Mouse (Mus musculus) forebrain, embryonic 12.5 days (tissue): ENCODE data around the gene Tnk2. TPM values are rescaled to one million over a fixed set of nuclear protein-coding genes. Genes with fewer than 3 reads are reported as not detected.

ENCODE experiments used
- ATAC-seq: fragments of 200-750 bp; cut with Nextera tagmentation; 2 replicates; pipeline ENCODE4 v1.8.0; 2017; ENCODE audit warnings: moderate TSS enrichment; ENCODE audit not compliant: low FRiP score
- H3K27ac ChIP-seq: fragments of 300-500 bp; sonication (generic); 2 replicates; pipeline ENCODE4 v1.5.1; 2016; ENCODE audit warnings: mild to moderate bottlenecking
- H3K27me3 ChIP-seq: fragments of 300-500 bp; sonication (generic); 2 replicates; pipeline ENCODE4 v1.6.1; 2016; ENCODE audit warnings: mild to moderate bottlenecking
- H3K36me3 ChIP-seq: fragments of 300-500 bp; sonication (generic); replicated peaks from 2 replicates; pipeline ENCODE4 v1.6.1; 2016; ENCODE audit warnings: mild to moderate bottlenecking
- H3K4me1 ChIP-seq: fragments of 300-500 bp; sonication (generic); 2 replicates; pipeline ENCODE4 v1.6.1; 2016
- H3K4me2 ChIP-seq: fragments of 300-500 bp; sonication (generic); 2 replicates; pipeline ENCODE4 v1.6.1; 2016; ENCODE audit warnings: mild to moderate bottlenecking, moderate library complexity
- H3K4me3 ChIP-seq: fragments of 300-500 bp; sonication (generic); replicated peaks from 2 replicates; pipeline ENCODE4 v1.5.1; 2016; ENCODE audit warnings: mild to moderate bottlenecking
- H3K9ac ChIP-seq: fragments of 300-500 bp; sonication (generic); 2 replicates; pipeline ENCODE4 v1.6.1; 2016; ENCODE audit warnings: mild to moderate bottlenecking
- H3K9me3 ChIP-seq: fragments of 300-500 bp; sonication (generic); 2 replicates; pipeline ENCODE4 v1.6.1; 2016
- WGBS: fragments of 180-500 bp; shearing (Covaris S2); methylation state at CpG from one replicate; pipeline ENCODE4 v1.1.7; 2016; 5-methylcytosine and 5-hydroxymethylcytosine counted together
- polyA plus RNA-seq: library from polyadenylated mRNA; unstranded; fragments of >200 nt; fragmentation: Nextera tagmentation; extraction: Ambion mirVana; gene quantifications from 2 replicates; pipeline ENCODE4 v1.2.1, GENCODE M21; 2016

Gene Tnk2
- 13.9 and 14.2 TPM in 2 replicates for polyA plus RNA-seq

DNA sequence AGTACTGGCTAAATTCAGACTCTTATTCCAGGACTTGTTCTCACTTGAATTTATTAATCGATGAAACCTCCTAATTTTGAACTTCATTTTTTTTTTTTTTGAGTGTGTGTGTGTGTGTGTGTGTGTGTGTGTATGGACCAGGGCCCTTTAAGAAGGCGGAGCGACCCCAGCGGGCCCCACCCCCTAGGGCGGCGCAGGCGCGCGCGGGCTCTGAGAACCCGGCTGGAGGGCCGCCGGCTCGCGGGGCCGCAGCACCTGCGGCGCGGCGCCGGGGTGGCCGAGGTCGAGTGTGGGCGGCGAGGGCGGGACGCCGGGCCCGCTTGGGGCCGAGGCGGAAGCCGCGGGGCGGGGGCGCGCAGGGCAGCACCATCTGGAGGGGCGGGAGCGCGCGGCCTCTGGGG lies at the start of gene Tnk2:
Tnk2 (plus strand) TSS at position 214 of the 401 bp plus-strand sequence.
- WGBS: under 1% methylated on average over 33 of the region's 40 CpGs
- peak within 1 kb of the TSS; percentile 79 for H3K4me2 ChIP-seq
- H3K27ac ChIP-seq: peak within 1 kb of the TSS; percentile 91
- peaks cover 30% of the 10 kb centered on the region for H3K4me1 ChIP-seq
- H3K36me3 ChIP-seq: no peaks in the 10 kb centered on the region
- peak within 1 kb of the TSS; percentile 95 for H3K9ac ChIP-seq
- peak; percentile 92 for ATAC-seq
- peak within 1 kb of the TSS; percentile 90 for H3K4me3 ChIP-seq
- no peaks in the 10 kb centered on the region for H3K27me3 ChIP-seq
- no peaks in the 10 kb centered on the region for H3K9me3 ChIP-seq

DNA sequence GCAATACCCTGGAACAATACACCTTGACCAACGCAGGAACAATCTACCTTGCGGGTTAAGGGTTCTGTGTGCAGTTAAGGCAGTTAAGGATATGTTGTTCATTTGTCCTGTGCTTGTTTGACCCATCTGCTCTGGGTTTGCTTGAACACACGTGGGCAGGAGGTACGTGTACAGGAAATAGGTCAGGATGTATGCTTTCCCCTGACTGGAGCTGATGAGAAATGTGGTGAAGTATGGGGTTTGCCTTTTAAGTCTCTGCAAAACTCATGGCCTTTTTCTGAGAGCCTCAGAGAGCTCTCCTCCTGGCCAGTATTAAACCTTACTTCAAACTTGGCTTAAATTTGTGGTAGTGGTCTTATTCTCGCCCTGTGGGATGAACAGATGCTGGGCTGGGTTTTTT lies 49.8 kb upstream of the Tnk2 start:
- Histone ChIP-seq H3K9me3 (no peaks in the 10 kb centered on the region), H3K36me3 (no peaks in the 10 kb centered on the region), H3K27me3 (no peaks in the 10 kb centered on the region), H3K4me1 (no peaks in the 10 kb centered on the region; the same call in 1 of the 2 replicates), H3K27ac (no peak overlapping the region), H3K4me2 (no peak overlapping the region), H3K4me3 (no peak overlapping the region), H3K9ac (no peak overlapping the region)
- WGBS: 82% methylated on average over 5 of the region's 5 CpGs
- ATAC-seq: no peak

DNA sequence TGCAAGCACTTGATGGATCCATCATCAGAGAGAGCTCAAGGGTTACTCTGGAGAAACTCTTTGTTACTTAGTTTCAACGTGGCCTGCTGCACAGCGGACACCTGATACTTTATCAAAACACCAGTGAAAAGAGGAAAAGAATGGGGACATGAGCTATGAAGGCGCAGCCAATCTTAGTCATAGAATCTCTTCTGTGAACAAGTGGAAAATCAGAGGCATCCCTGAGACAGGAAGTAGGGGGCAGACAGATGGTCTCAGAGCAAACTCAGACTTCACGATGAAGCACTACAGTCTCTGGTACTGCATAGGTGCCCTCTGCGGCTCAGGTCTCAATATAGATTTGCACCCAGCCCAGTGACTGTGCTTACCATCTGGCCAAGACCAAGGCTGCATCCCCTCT lies 49.0 kb upstream of the Tnk2 start:
- no peak for ATAC-seq
- 78% methylated on average over 5 of the region's 5 CpGs for WGBS

DNA sequence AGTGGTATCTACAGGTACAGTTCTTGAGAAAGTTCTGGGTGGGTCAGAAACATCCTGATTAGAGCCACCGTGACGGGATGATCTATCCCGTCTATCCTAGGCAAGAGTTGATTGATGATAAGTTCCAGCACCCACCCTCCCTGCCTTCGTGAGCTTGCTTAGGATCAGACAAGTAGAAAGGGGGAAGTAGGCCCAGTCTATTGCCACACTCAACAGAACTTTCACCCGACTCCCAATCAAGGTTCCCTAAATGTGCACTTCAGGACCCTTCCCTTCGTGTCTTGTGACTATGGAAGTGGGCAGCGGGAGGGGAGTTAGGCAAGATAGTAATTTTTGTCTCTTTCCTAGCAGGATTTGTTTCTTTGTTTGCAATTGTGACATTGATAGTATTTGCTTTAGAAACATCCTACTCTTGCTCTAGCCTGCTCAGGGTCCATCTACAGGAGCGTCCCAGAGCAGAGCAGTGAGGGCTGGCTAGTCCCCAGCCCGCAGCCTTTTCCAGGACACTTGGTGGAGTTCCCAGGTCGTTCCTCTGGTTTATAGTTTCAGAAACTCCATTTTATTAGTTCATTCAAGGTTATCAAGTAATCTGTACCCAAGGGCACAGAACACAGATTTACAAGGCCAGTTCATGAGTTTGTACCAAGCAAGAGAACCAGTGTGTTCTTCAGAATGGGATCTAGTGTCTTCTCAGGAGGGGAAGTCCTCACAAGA lies 48.4 kb upstream of the Tnk2 start:
- H3K27me3 ChIP-seq: no peaks in the 10 kb centered on the region
- no peak overlapping the region for H3K9ac ChIP-seq
- no peak overlapping the region for H3K27ac ChIP-seq
- H3K4me2 ChIP-seq: no peak overlapping the region
- ATAC-seq: no peak
- no peaks in the 10 kb centered on the region for H3K9me3 ChIP-seq
- 92% methylated on average over 10 of the region's 10 CpGs for WGBS
- no peaks in the 10 kb centered on the region for H3K36me3 ChIP-seq
- no peak overlapping the region for H3K4me3 ChIP-seq
- H3K4me1 ChIP-seq: no peaks in the 10 kb centered on the region; the same call in 1 of the 2 replicates

More for the DNA sequence above, 49.0 kb upstream of the Tnk2 start:
- no peaks in the 10 kb centered on the region for H3K36me3 ChIP-seq
- H3K4me1 ChIP-seq: no peaks in the 10 kb centered on the region; the same call in 1 of the 2 replicates
- H3K27me3 ChIP-seq: no peaks in the 10 kb centered on the region
- H3K4me2 ChIP-seq: no peak overlapping the region
- no peak overlapping the region for H3K27ac ChIP-seq
- H3K4me3 ChIP-seq: no peak overlapping the region
- no peaks in the 10 kb centered on the region for H3K9me3 ChIP-seq
- H3K9ac ChIP-seq: no peak overlapping the region

DNA sequence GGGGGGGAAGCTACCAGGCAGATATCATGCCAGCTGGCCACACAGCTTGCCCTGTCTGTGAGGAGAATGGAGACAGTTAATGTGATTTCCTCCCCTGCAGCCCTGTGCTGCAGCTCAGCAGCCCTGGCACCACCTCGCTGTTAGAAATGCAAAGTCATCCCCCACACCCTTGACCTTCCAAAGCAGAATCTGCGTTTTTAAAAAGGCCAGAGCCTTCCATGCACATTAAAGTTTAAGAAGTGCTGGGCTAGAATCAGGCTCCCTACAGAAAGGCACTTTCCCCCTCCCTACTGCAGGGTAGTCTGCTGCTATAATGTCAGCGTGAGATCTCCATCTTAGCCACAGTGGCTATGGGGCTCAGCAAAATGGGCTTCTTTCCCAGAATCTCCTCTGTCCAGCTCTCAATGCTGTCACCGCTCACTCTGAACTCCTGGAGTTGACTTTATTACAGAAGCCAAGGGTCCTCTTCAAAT lies 45.7 kb upstream of the Tnk2 start:
- 40% methylated on average over 4 of the region's 4 CpGs for WGBS
- no peaks in the 10 kb centered on the region for H3K36me3 ChIP-seq
- no peak for ATAC-seq
- H3K4me1 ChIP-seq: no peaks in the 10 kb centered on the region; the same call in 1 of the 2 replicates
- no peak overlapping the region for H3K9ac ChIP-seq
- no peaks in the 10 kb centered on the region for H3K9me3 ChIP-seq
- H3K4me2 ChIP-seq: no peak overlapping the region
- no peak overlapping the region for H3K27ac ChIP-seq
- H3K4me3 ChIP-seq: no peak overlapping the region
- H3K27me3 ChIP-seq: no peaks in the 10 kb centered on the region

DNA sequence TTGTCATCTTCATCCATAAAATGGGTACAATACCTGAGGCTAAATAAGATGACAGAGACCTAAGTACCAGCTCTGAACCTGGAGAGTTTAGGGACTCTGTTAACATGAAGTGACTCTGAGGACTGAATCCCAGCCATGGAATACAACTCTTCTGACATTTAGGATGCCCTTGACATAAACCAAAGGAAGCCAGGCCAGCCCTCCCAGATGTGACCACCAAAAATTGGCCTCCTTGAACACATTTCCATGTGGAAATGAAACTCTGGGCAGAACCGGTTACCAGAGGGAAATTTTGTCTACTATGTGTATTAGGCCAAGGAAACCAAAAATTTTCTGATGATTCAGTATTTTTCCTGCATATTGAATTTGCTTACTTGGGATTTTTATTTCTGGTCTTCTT lies 44.5 kb upstream of the Tnk2 start:
- no peaks in the 10 kb centered on the region for H3K36me3 ChIP-seq

DNA sequence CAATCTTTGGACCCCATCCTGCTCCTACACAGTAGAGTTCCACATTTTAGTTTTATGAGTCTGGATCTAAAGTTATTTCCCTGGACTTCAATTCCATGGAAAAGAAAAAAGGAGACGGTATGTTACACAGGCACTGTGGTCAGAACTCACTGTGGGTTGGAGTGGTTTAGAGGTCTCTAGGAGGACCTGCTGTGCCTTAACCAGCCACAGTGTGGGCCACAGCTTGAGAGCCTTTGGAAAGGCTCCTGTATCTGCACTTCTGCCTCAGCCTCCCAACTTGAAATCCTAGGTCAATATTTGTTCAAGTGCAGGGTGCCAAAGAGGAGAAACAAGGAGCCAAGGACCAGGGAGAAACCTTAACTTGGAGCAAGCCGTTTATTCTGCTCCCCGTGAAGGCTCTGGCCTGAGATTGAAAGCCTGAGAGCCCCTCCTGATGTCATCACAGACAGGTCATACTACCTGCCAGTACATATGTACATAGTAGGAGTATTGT lies 41.4 kb upstream of the Tnk2 start:
- H3K4me3 ChIP-seq: no peak overlapping the region
- no peak overlapping the region for H3K4me2 ChIP-seq
- no peak overlapping the region for H3K27ac ChIP-seq
- H3K4me1 ChIP-seq: no peaks in the 10 kb centered on the region; the same call in 1 of the 2 replicates
- H3K9me3 ChIP-seq: no peaks in the 10 kb centered on the region
- H3K27me3 ChIP-seq: no peaks in the 10 kb centered on the region
- H3K36me3 ChIP-seq: no peaks in the 10 kb centered on the region
- WGBS: 88% methylated on average over 3 of the region's 3 CpGs
- no peak for ATAC-seq
- no peak overlapping the region for H3K9ac ChIP-seq

More for the DNA sequence above, 44.5 kb upstream of the Tnk2 start:
- Histone ChIP-seq H3K9ac (no peak overlapping the region), H3K4me2 (no peak overlapping the region), H3K9me3 (no peaks in the 10 kb centered on the region), H3K4me1 (no peaks in the 10 kb centered on the region; the same call in 1 of the 2 replicates), H3K27me3 (no peaks in the 10 kb centered on the region), H3K27ac (no peak overlapping the region), H3K4me3 (no peak overlapping the region)
- no peak for ATAC-seq
- WGBS: 94% methylated on average over 1 of the region's 1 CpGs

DNA sequence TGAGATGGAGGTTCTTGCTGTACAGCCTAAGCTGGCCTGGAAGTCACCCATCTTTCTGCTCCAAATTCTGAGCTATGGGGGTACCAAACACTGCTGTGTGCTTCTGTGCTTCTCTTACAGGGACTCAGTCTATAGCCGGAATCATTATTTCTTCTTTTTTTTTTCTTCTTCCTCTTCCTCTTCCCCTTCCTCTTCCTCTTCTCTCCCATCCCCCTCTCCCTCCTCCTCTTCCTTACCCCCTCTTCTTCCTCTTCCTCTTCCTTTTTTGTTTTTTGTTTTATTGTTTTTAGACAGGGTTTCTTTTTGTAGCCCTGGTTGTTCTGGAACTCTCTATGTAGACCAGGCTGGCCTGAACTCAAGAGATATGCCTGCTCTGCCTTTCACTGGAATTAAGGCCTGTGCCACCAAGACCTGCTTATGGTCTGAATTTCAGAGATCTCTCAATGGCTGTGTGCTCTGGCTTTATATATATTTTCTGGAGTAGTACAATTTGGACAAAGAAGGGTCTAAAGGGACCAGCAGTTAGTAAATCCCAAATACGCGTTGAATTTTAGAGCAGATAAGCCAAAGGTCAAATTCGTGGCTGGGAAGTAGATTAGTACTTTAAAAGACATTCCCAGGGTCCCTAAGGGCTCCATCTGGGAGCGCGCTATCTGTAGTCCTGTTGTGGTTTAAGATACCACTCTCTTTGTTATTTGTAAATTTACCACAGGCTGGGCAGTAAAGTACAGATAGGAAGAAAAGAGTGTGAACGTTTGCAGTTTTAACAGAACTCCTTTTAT lies 35.9 kb upstream of the Tnk2 start:
- 65% methylated on average over 7 of the region's 7 CpGs for WGBS
- no peaks in the 10 kb centered on the region for H3K9me3 ChIP-seq
- H3K27ac ChIP-seq: 0 out of 2 replicates have a peak overlapping the region, but pooled peaks have one; percentile 3
- H3K4me2 ChIP-seq: peak overlapping the region; percentile 70; the same call in 1 of the 2 replicates
- peak overlapping the region; percentile 62; the same call in 1 of the 2 replicates for H3K4me3 ChIP-seq
- no peak for ATAC-seq
- H3K27me3 ChIP-seq: no peaks in the 10 kb centered on the region
- H3K9ac ChIP-seq: no peak overlapping the region
- peaks cover 19% of the 10 kb centered on the region for H3K4me1 ChIP-seq
- no peaks in the 10 kb centered on the region for H3K36me3 ChIP-seq

DNA sequence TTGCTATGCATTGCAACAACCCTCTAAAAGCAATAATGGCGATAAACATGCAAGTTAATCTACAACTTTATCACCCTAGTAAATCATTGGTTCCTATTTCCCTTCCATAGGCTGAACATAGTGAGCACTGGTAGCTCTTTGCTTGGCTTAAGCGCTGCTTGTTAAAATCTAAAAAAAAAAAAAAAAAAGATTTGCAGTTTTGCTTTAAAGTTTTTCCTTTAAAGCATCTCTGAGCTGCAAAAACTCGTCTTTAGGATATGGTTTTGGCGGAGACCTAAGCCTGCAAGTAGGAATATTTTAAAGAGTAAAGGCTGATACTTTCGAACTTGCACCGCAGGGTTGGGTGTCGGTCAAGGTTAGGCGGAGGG lies 35.3 kb upstream of the Tnk2 start:
- H3K27ac ChIP-seq: peak overlapping the region; percentile 92
- no peak for ATAC-seq
- H3K27me3 ChIP-seq: no peaks in the 10 kb centered on the region
- peak overlapping the region; percentile 62 for H3K4me3 ChIP-seq
- peak overlapping the region; percentile 45; the same call in 1 of the 2 replicates for H3K9ac ChIP-seq
- no peaks in the 10 kb centered on the region for H3K9me3 ChIP-seq
- H3K36me3 ChIP-seq: no peaks in the 10 kb centered on the region
- peak overlapping the region; percentile 70 for H3K4me2 ChIP-seq
- H3K4me1 ChIP-seq: peaks cover 19% of the 10 kb centered on the region
- WGBS: 12% methylated on average over 8 of the region's 8 CpGs

DNA sequence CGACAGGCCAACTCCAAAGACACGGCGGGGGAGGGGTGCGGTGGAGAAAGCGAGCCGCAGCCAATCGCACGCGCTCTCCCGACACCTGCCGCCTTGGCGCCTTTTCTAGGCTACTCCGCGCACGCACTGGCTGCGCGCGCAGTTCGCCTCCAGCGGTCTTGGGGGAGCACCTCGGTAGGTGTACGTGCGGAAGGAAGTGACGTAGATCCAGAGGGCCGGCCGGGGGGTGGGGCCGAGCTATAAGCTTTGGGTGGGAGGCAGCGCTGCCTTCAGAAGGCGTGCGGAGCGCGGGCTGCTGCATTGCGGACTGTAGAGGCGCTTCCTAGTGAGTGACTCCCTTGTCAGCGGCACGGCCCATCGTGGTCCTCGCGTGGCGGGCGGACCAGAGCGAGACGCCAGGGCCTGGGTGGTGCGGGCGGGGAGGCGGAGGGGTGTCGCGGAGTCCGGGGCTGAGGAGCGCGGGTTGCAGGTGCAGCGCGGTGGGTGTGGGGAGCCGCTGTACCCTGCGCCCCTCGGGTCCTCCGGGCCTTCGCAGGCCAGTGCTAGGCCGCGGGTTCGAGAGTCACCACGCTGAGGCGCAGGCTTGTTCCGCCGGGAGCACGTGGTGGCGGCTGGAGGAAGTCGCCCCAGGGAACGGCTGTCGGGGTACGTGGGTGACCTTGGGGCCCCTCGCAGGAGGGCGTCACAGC lies 34.8 kb upstream of the Tnk2 start, which contains the start of gene Tfrc:
Tfrc (plus strand) TSS at position 209 of the 689 bp plus-strand sequence.
- H3K27ac ChIP-seq: peak within 1 kb of the TSS; percentile 92
- WGBS: under 1% methylated on average over 63 of the region's 73 CpGs
- H3K4me3 ChIP-seq: peak within 1 kb of the TSS; percentile 62
- no peaks in the 10 kb centered on the region for H3K9me3 ChIP-seq
- H3K27me3 ChIP-seq: no peaks in the 10 kb centered on the region
- H3K4me2 ChIP-seq: peak within 1 kb of the TSS; percentile 70
- ATAC-seq: peak; percentile 99
- H3K4me1 ChIP-seq: peaks cover 19% of the 10 kb centered on the region
- peak within 1 kb of the TSS; percentile 75 for H3K9ac ChIP-seq
- no peaks in the 10 kb centered on the region for H3K36me3 ChIP-seq

DNA sequence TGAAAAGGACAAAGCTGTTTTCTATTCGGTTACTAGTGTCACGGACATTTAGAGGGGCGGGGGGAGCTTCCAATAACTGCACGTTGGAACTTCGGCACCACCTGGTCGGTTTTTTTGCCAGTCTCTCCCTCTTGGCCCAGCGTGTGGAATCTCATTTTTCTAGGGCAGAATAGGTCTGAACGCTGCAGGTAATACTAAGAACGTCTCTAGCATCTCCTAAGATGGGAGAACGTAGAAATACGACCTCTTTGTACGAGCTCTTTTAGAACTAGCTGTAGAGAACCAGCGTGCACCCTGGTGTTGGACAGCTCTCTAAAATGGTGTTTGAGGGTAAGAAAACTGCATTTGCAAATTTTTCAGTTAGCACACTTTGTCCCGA lies 34.3 kb upstream of the Tnk2 start:
- WGBS: under 1% methylated on average over 14 of the region's 14 CpGs
- H3K27me3 ChIP-seq: no peaks in the 10 kb centered on the region
- H3K9me3 ChIP-seq: no peaks in the 10 kb centered on the region
- H3K9ac ChIP-seq: peak overlapping the region; percentile 75
- H3K4me3 ChIP-seq: peak overlapping the region; percentile 62
- peaks cover 19% of the 10 kb centered on the region for H3K4me1 ChIP-seq
- H3K27ac ChIP-seq: peak overlapping the region; percentile 92
- peaks cover 4% of the 10 kb centered on the region for H3K36me3 ChIP-seq
- peak overlapping the region; percentile 70 for H3K4me2 ChIP-seq
- no peak for ATAC-seq
